Mouse (Mus musculus): ENCODE results near the gene Apol8.
"Not testable (repeated sequence)": the region's sequence is repeated elsewhere in the genome, so short reads cannot be mapped to it uniquely, and the experiment has no call there.

Gene Apol8

GRCm38 (mm10) chr15:77708936-77709335 lies 47.9 kb downstream of the Apol8 start:
- DNase-seq (ENCODE audit: extremely low spot score, low read depth, low spot score), result not testable (repeated sequence)

GRCm38 (mm10) chr15:77705306-77705705 lies 51.5 kb downstream of the Apol8 start:
- not testable (repeated sequence) for DNase-seq (ENCODE audit: extremely low spot score, low read depth, low spot score)

- not testable (repeated sequence) for DNase-seq (ENCODE audit: extremely low spot score, low read depth, low spot score)
These were observed 58.1 kb downstream of the Apol8 start, which contains the start of gene Apol7e for GRCm38 (mm10) chr15:77698656-77699055. Gene Apol7e (plus strand): TSS chr15:77698857.
